Mouse (Mus musculus): Measurements from ENCODE around the gene Ptprk.
A peak's percentile ranks its signal among the peaks of the same experiment; 100 is the strongest.

Ptprk gene

GRCm38 (mm10) chr10:28299207-28299606 is 224.6 kb downstream of the Ptprk start:
- no peak for DNase-seq (ENCODE audit: low spot score)

- no peak for DNase-seq (ENCODE audit: low spot score)
These were observed 229.2 kb downstream of the Ptprk start for GRCm38 (mm10) chr10:28303856-28304255.

DNA sequence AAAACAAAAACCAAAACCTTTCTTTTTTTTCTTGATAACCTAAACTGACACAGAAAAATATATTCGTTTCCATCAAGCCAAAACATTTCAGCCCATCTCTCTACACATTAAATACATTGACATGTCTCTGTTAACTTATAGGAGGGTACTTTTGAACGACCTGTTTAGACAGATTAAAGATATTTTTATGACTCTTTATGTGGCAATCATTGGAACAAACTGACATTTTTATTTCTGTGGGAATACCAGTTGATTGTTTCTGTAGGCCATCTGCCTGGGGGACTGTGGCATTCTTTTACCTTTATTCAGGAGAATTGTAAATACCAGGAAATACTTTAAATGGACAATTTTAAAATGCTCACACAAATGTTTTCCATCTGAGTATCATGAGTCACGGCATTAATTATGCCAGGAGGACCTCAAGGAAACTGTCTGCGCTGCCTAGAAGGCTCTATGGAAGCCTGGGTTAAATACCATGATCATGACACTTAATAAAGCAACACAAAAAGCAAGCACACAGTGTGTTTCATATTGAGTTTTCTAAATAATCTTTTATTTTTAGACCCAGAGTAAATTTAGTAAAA is 229.8 kb downstream of the Ptprk start:
- DNase-seq (ENCODE audit: low spot score): no peak

DNA sequence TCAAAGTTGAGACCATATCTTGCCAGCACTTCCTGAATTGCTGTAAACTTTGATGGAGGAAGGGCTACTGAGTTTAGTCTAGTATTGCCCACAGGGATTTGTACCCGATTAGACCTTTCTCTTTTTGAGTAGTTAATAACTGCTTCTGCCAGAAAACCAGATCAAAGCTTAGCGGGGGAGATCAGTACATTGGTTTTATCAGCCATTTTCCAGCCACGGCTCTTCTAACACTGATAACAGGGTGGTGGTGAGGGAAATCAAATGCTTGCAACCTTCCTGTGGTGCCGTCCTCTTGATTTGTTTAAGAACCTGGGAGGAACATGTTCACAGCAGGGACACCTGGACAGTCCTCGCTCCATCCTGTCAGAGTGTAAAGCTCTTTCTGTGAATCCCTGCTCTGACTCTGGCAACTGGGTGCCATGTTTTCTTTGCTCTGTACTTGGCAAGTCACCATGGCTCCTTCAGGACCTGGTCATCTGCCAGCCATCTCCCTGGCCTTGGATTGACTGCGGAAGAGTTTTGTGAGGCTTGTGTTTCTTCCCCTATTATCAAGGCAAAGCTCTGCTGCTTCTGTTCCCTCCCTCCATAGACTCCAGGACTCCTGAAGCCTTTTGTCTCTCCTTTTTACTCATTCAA is 231.9 kb downstream of the Ptprk start:
- DNase-seq (ENCODE audit: low spot score): no peak

DNA sequence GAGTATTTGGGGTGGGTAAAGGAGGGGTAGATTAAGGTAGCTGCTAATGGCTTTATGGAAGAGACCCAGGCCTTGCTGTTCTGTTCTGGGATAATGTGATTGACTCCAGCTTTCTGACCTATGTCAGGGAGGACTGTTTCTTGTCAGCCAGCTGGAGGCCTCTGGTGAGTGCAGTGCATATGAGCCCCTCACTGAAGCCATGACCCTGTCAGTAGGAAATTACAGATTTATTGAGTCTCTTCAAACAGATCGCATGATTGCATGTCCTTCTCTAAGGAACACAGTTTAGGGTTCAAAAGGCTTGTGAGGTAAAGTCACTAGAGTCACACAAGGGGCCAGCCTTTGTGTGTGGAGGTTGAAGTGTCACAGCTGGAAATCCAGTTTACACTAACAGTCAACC is 236.7 kb downstream of the Ptprk start:
- no peak for DNase-seq (ENCODE audit: low spot score)

- DNase-seq (ENCODE audit: low spot score): no peak
These were observed 248.4 kb downstream of the Ptprk start for GRCm38 (mm10) chr10:28322995-28323394.

- DNase-seq (ENCODE audit: low spot score): no peak
These were observed 260.6 kb downstream of the Ptprk start for GRCm38 (mm10) chr10:28335232-28335631.

GRCm38 (mm10) chr10:28338536-28338935 is 263.9 kb downstream of the Ptprk start:
- DNase-seq (ENCODE audit: low spot score): no peak

DNA sequence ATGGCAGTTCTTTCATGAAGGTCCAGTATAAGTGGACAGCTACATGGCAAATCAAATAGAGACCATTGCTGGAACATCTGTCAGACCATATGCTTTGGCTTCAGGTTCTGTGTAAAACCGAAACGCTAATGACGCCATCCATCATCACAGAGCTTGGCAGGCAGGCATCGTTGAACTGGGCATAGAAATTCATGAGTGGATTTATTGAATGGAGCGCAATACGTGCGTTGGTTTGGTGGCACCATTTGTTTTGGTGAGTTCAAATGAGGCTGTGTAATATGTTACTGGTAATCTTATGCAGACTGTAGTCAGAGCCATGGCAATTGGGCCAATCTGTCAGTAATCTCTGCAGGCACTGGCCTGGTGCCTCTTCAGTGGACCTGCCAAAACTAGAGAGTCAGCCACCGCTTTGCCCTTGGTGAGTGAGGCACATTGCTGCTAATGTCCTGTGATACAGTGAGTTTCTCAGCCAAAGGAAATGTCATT is 270.6 kb downstream of the Ptprk start:
- peak; percentile 7 for DNase-seq (ENCODE audit: low spot score)

DNA sequence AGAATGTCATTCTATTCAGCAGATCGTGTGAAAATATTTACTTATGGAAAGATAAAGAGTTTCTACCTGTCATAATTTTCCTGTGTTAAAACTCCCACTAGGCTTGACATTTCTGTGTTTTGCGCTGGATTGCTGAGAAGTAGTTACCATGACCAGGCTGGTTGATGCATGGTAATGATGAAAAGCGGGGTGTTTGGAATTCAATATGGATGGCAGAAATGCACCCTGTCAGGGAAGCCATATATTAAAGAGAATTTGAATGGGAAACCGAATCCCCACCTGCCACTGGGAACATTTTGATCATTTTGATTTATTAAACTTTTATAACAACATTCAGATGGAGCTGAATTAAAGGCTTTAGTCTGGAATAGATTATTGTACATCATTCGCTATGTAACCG is 290.7 kb downstream of the Ptprk start:
- DNase-seq (ENCODE audit: low spot score): no peak

GRCm38 (mm10) chr10:28366065-28366677 is 291.6 kb downstream of the Ptprk start:
- DNase-seq (ENCODE audit: low spot score): no peak

GRCm38 (mm10) chr10:28369808-28370207 is 295.2 kb downstream of the Ptprk start:
- DNase-seq (ENCODE audit: low spot score): no peak

GRCm38 (mm10) chr10:28374874-28375273 is 300.3 kb downstream of the Ptprk start:
- no peak for DNase-seq (ENCODE audit: low spot score)

GRCm38 (mm10) chr10:28379752-28380488 is 305.3 kb downstream of the Ptprk start:
- no peak for DNase-seq (ENCODE audit: low spot score)

DNA sequence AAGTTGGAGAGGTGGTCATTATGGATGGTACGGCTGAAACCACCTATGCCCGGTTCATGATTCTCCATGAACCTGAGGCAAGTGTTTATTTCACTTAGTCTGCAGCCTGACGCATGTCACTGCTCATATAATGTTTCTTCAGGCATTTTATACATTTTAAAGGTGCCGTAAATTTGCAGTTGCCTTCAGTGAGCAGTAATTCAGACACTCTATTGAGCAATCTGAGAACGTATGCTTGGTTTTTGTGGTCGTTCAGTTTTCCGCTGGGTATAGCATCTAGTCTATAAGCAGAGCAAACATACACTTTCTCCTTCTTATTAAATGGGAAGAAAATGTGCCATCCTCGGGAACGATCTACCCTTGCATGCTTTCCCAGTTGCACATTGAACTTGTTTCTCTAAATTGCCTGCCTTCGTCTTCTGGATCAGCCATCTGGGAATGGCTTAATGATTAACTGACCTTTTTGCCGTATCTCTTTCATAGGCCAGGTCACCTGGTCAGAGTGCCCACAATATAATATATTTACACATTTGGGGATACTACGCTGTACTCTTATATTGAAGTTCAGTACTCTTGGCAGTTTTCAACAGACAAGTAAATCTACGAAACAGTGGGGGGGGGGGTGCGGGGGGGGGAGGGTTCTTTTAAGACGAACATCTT is 313.1 kb downstream of the Ptprk start:
- DNase-seq (ENCODE audit: low spot score): no peak

DNA sequence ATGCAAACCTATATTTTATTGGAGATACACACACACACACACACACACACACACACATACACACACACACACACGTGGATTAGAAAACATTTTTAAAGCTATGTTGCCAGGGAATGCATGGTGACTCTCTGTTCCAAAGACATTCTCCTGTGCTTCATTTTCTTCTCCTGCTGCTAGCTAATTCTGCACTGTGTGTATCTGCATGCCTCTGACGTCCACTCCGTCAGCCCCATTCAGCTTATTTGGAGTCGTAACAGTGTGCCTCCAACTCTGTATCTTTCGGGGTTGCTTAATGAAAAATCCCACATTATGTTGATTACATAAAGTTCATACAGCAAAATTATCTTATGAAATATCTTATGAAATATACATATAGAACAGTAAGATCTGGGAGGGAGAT is 316.5 kb downstream of the Ptprk start:
- DNase-seq (ENCODE audit: low spot score): no peak

- no peak for DNase-seq (ENCODE audit: low spot score)
These were observed 321.2 kb downstream of the Ptprk start for GRCm38 (mm10) chr10:28395610-28396519.

DNA sequence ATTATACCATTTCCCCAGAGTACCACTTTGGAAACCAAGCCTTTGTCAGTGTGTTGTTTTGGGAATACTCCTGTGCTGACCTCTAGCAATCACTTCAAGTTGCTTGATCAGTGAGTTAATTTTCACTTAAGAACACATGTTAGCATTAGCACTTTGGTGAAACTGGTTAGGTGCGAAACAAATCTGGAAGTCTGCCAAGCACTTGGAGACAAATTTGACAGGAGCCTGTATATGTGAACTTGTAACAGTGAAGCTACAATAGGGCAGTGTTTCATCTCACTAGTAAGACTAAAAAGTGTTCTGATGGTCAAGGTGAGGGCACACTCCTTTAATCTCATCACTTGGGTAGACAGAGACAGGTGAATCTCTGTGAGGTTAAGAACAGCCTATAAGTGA is 321.9 kb downstream of the Ptprk start:
- DNase-seq (ENCODE audit: low spot score): no peak

DNA sequence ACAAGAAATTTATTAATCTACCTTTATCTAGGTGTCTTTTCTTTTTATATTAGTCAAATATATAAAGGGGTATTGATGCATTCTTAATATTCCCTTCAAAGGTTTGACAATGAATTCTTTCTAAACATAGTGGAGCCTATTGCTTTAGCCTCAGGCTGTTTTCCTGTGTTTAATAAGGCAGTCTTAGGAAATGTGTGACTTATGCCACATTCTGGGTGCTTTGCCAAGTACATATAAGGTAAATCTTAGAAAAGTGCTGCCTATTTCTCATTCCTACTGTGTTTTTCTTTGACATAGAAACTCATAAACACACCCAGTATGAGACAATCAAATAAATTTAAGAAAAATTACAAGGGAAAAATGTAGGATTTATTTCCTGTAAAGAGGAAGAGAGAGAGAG is 327.2 kb downstream of the Ptprk start:
- no peak for DNase-seq (ENCODE audit: low spot score)

DNA sequence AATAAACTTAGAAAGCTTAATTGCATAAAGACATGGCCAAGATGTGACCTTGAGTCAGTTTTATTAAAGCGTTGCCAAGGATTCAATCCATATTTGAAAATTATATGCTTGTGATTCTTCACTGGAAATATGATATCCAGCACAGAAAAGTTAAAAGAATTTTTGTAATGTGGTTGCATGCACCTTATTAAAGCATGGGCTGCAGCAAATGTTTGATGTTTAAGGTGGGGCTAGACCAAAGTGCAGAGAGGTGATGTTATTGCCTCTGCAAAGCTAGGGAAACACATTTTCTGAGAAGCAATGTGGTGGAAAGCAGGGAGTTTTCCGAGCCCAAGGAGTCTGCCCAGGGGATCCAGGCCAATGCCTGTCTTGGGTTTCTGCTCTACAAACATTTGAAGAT is 334.4 kb downstream of the Ptprk start:
- DNase-seq (ENCODE audit: low spot score): no peak

- no peak for DNase-seq (ENCODE audit: low spot score)
These were observed 340.2 kb downstream of the Ptprk start for GRCm38 (mm10) chr10:28414823-28415222.
